Mouse (Mus musculus): Measurements from ENCODE around the gene Bnc2.

DNA sequence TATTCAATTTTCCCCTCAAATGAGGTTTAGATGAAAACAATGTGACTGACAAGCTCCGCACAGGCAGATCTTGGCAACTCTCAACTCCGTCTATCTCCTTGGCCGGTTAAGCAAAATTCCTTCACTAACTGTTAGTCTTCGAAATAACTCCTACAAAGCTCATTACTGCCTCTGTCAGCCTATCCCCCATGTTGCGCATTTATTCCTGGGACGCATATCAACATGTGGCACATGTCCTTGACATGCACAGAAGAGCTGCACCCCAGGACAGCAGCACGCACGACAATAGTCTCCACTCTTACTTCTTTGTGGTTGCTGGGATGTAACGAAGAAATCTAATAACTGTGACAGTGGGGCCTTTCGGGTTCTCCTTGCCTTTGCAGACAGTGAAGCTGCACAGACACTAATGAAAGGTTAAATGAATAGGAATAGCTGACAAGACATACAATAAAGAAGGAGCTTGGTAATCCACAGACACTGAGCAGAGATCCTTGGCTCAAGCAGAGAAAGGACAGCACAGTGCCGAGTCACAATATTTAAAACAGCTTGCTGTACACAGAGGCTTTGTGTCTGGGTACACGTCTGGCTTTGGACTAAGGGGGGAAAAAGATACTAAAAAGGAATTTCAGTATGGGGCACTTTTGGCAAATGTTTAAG lies 6.0 kb downstream of the Bnc2 start:
- TF ChIP-seq CTCF (IDR thresholded peaks at IDR 0.05; ENCODE audit: borderline replicate concordance, control insufficient read depth, extremely low read depth, insufficient read depth, low read length, poor library complexity) (no peak), POLR2A (IDR thresholded peaks at IDR 0.05; ENCODE audit: control insufficient read depth, extremely low read depth, insufficient read depth, low read length, poor library complexity) (no peak)

Data from thymus, adult 2 months (tissue).